Mouse (Mus musculus) heart, postnatal 0 days (tissue): ENCODE measurements at regions not wholly inside any gene's neighbourhood (a gene's known extent, or its start where the extent isn't known, plus 50 kb on each side); places are given as distances from the start of the nearest gene placed in this dataset.
"Not testable (repeated sequence)": the region's sequence is repeated elsewhere in the genome, so short reads cannot be mapped to it uniquely, and the experiment has no call there.

ENCODE experiments used
- ATAC-seq: fragments of 200-750 bp; cut with Nextera tagmentation; 2 replicates; pipeline ENCODE4 v1.8.0; 2017; ENCODE audit warnings: low read depth, moderate number of reproducible peaks, moderate library complexity; ENCODE audit not compliant: insufficient read depth
- DNase-seq: peaks from one replicate; pipeline ENCODE4 v3.0.0-alpha.2; 2016; ENCODE audit warnings: low spot score
- H3K27ac ChIP-seq: fragments of 300-500 bp; sonication (generic); 2 replicates; pipeline ENCODE4 v1.5.1; 2014; ENCODE audit warnings: low read depth, mild to moderate bottlenecking
- H3K27me3 ChIP-seq: fragments of 300-500 bp; sonication (generic); 2 replicates; pipeline ENCODE4 v1.6.1; 2014; ENCODE audit warnings: low read length, mixed read lengths; ENCODE audit not compliant: control insufficient read depth, insufficient read depth
- H3K36me3 ChIP-seq: fragments of 300-500 bp; sonication (generic); replicated peaks from 2 replicates; pipeline ENCODE4 v1.6.1; 2014; ENCODE audit warnings: low read length, mixed read lengths; ENCODE audit not compliant: control insufficient read depth, insufficient read depth
- H3K4me1 ChIP-seq: fragments of 300-500 bp; sonication (generic); 2 replicates; pipeline ENCODE4 v1.6.1; 2014; ENCODE audit warnings: antibody characterized with exemption; ENCODE audit not compliant: control insufficient read depth, insufficient read depth
- H3K4me2 ChIP-seq: fragments of 300-500 bp; sonication (generic); 2 replicates; pipeline ENCODE4 v1.6.1; 2014; ENCODE audit warnings: low read depth, mild to moderate bottlenecking, low read length, moderate library complexity
- H3K4me3 ChIP-seq: fragments of 300-500 bp; sonication (generic); 2 replicates; pipeline ENCODE4 v1.5.1; 2014; ENCODE audit warnings: low read depth, low read length
- H3K9ac ChIP-seq: fragments of 300-500 bp; sonication (generic); replicated peaks from 2 replicates; pipeline ENCODE4 v1.6.1; 2014; ENCODE audit warnings: low read depth, low read length, mixed read lengths
- H3K9me3 ChIP-seq: fragments of 300-500 bp; sonication (generic); replicated peaks from 2 replicates; pipeline ENCODE4 v1.6.1; 2016; ENCODE audit warnings: low read length; ENCODE audit not compliant: control insufficient read depth
- CTCF ChIP-seq: IDR thresholded peaks from 2 replicates; pipeline ENCODE4 v1.5.1; 2016; ENCODE audit warnings: antibody characterized with exemption, control low read depth, low read depth
- EP300 ChIP-seq: IDR thresholded peaks from 2 replicates; pipeline ENCODE4 v1.6.1; 2016; ENCODE audit warnings: antibody characterized with exemption, low read depth
- WGBS: fragments of 180-500 bp; shearing (Covaris S2); extraction: QIAGEN DNeasy Blood & Tissue Kit; methylation state at CpG from one replicate; pipeline ENCODE4 v1.1.7; 2014; 5-methylcytosine and 5-hydroxymethylcytosine counted together

DNA sequence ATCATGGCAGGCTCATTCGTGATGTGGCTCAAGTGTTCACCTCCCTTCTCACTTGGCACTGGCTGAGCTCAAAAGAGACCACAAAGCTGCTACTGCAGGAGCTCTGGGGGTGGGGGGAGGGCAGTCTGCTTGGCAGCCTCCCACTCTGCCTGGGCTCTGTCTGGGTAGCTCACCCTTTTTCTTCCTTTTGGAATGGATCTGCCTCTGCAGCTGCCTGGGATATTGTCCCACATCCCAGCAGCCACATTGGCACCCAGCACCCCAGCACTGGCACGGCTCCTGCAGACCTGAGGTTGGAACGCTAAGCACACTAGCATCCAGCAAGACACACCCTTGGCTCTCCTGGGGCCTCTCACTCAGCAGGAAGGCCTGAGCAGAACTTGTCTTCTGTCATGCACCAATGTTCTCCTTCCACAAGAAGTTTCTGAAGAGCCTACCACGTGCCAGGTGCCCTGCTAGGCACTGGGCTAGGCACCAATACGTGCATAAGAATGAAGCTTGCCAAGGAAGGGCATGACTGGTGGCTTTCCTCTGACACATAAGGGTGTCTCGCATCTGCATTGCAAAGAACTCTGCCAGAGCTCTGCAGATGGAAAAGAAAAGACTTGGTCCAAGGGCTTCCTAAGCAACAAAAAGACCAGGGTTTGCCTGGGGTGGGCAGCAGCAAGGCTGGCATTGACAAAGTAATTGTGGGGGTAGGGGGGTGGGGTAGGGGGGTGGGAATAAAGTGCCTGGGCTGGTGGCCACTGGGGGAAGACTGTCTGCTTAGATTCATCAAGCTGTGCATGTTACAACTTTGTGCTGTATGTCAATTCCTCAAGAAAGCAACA, 112.1 kb upstream of the Sipa1l1 start:
- H3K4me2 ChIP-seq, H3K4me3 ChIP-seq, H3K27me3 ChIP-seq, H3K4me1 ChIP-seq, DNase-seq, H3K9me3 ChIP-seq, H3K36me3 ChIP-seq, H3K27ac ChIP-seq, ATAC-seq, H3K9ac ChIP-seq: not testable (repeated sequence)
- WGBS = no CpG with 5 or more reads among the region's 6 CpGs

GRCm38 (mm10) chr12:82064986-82065385, 104.1 kb upstream of the Sipa1l1 start:
- Histone ChIP-seq H3K36me3 (no peaks in the 10 kb centered on the region), H3K27me3 (no peaks in the 10 kb centered on the region), H3K9ac (no peak overlapping the region), H3K9me3 (no peaks in the 10 kb centered on the region; the same call in 1 of the 2 replicates), H3K27ac (no peak overlapping the region), H3K4me3 (no peak overlapping the region), H3K4me2 (no peak overlapping the region), H3K4me1 (no peaks in the 10 kb centered on the region)
- no peak for TF ChIP-seq EP300
- TF ChIP-seq CTCF = no peak
- DNase-seq = no peak
- WGBS = 53% methylated on average over 4 of the region's 4 CpGs
- ATAC-seq = no peak

GRCm38 (mm10) chr12:82066860-82067259, 102.3 kb upstream of the Sipa1l1 start:
- no peak overlapping the region for H3K9ac ChIP-seq
- TF ChIP-seq EP300 (no peak), CTCF (no peak)
- DNase-seq (peak; percentile 28), ATAC-seq (no peak)
- H3K4me2 ChIP-seq = no peak overlapping the region
- no peaks in the 10 kb centered on the region; the same call in 1 of the 2 replicates for H3K9me3 ChIP-seq
- H3K27ac ChIP-seq = no peak overlapping the region
- H3K36me3 ChIP-seq = no peaks in the 10 kb centered on the region
- no peaks in the 10 kb centered on the region for H3K4me1 ChIP-seq
- 55% methylated on average over 4 of the region's 4 CpGs for WGBS
- no peaks in the 10 kb centered on the region for H3K27me3 ChIP-seq
- H3K4me3 ChIP-seq = no peak overlapping the region

GRCm38 (mm10) chr12:82069621-82070020, 99.5 kb upstream of the Sipa1l1 start:
- ATAC-seq (no peak), DNase-seq (no peak)
- Histone ChIP-seq H3K9me3 (no peaks in the 10 kb centered on the region; the same call in 1 of the 2 replicates), H3K36me3 (no peaks in the 10 kb centered on the region), H3K9ac (no peak overlapping the region), H3K27me3 (no peaks in the 10 kb centered on the region), H3K4me3 (no peak overlapping the region), H3K4me1 (no peaks in the 10 kb centered on the region; the same call in 1 of the 2 replicates), H3K27ac (no peak overlapping the region), H3K4me2 (no peak overlapping the region)
- WGBS = 81% methylated on average over 9 of the region's 9 CpGs
- no peak for TF ChIP-seq EP300
- no peak for TF ChIP-seq CTCF

GRCm38 (mm10) chr12:82072810-82073465, 96.2 kb upstream of the Sipa1l1 start:
- Histone ChIP-seq H3K36me3 (no peaks in the 10 kb centered on the region), H3K27ac (no peak overlapping the region), H3K27me3 (no peaks in the 10 kb centered on the region), H3K4me3 (no peak overlapping the region), H3K4me2 (no peak overlapping the region), H3K4me1 (no peaks in the 10 kb centered on the region; the same call in 1 of the 2 replicates), H3K9me3 (no peaks in the 10 kb centered on the region; the same call in 1 of the 2 replicates), H3K9ac (no peak overlapping the region)
- 34% methylated on average over 13 of the region's 13 CpGs for WGBS
- peak; percentile 27; the same call in 1 of the 2 replicates for ATAC-seq
- no peak for TF ChIP-seq EP300
- DNase-seq = no peak
